Mouse (Mus musculus) cerebellum, postnatal 10 days (tissue): Measurements from ENCODE around the gene Rho.

Source experiments
- DNase-seq, 2 experiments: peaks; one replicate each; pipeline ENCODE4 v3.0.0; 2021; ENCODE audit warnings: mixed read lengths in 2 of 2

Rho gene

DNA sequence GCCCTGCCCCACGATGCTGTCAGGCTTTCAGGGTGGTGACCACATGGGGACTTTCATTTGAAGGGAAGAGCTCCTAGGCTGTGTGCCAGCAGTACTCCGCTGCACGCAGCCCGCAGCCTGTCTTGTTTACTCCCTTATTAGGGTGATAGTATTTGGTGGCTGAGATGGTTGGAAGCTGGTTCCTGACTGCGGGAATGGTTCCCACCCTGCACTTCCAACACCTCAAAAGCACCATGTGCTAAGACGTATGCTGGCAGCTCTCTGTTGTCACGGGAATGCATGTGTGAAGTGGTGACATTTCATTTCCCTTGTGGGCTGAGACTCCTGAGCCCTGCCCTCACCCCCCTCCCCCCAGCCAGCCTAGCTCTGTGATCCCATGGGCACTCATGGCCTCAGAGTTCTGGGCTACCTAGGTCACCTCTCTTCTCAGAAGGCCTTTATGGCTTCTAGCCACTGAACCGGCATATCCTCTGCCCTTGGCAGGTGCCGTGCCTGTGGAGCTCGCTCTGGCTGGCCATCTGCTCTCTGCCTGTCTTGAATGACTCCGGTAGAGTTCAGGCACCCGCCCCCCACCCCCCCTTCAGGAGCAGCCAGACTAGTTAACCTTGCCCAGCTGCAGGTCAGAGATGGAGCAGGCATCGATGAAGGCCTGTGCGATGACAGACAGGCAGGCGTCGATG lies 25.5 kb downstream of the Rho start:
- DNase-seq: peak; percentile 89 to 91

DNA sequence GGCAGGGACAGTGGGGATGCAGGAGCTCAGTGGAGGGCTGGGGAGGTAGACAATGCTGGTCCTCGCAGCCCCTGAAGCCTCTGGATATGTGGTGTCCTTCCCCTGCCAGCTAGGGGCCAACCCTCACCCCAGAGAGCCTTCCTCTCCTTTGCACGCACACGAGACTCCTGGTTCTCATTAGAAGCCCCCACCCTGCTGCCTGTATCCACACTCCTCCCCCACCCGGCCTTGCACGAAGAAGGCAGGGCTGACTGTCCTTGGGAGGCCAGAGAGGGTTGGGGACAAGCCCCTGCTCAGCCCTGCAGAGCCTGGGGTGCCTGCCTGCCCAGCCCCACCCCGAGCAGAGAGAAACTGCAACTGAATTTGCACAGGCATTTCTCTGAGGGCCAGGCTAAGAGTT lies 26.1 kb downstream of the Rho start:
- peak; percentile 50 to 61 for DNase-seq

DNA sequence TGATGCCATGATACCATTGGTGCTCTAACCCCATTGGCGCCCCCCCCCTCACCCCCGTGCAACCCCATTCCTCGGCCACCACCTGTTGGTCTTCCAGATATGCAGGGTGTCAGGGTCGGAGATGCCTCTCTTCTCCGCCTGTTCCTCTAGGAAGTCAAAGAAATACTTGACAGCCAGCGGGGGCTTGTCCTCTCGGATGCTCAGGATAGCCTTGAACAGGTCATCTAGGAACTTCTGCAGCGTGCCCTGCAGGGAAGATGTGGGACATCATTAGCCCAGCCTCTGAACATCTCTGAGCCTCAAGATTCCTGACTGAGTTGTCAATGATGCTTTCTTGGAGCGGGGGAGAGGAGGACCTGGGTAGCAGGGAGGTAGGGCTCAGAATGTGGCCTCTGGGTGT lies 26.9 kb downstream of the Rho start:
- DNase-seq: no peak

DNA sequence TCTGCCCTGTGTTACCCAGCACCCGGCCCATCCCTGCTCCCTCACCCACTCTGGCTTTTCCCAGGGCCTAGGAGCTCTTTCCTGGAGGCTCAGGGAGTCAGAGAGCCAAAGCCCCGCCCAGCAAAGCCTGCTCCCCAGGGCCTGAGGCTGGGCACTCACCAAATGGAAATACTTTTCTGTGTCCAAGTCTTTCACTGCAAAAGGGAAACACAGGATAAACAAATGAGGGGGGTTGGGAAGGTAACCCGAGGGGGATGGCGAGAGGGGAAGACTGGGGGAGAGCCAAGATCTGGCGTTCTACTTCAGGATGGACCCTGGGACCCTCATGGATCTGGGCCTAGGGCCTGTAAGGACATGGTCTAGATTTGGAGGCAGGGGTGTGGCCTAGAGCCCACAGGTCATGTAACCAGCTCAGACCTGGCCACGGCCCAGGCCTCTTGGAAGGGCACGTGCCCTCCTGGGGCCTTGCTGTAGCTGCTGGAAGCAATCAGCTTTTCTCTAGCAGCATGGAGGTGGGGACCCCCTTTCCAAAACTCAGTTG lies 27.7 kb downstream of the Rho start:
- DNase-seq: peak; percentile 76

DNA sequence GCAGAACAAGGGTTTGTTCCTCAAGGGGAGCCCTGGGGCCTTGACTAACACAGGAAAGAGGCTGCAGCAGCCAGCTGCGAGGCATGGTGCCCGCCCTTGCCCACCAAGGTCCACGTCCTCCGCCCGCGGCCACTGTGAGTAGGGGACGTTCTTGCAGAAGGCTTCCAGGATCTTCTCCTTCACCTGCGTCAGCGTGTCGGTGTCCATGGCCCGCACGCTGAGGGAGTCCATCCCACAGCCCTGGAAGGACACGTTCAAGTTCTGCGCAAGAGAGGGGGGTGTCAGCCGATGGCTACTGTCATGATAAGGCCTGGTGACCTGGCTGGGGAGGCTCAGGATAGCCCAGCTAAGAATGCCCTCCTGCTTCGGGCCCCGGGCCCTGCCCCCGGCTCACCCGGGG lies 28.8 kb downstream of the Rho start:
- no peak for DNase-seq

DNA sequence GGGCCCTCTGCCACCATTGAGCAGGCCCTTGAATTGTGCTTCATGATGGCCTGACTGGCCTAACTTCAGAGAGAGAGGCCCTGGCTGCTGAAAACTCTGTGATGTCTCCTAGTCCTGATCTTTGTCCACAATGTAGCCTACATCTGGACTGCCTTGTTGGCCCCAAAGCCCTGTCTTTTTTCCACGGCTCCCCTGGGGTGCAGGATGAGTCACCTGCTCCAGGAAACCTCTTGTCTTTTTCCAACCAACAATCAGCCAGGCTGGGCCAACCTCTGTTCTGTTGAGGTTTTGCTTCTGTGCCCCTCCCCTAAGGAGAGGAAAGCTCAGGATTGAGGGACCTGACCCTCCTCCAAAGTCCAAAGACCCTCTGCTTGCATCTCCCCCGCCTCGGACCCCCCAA lies 30.2 kb downstream of the Rho start:
- DNase-seq: no peak

DNA sequence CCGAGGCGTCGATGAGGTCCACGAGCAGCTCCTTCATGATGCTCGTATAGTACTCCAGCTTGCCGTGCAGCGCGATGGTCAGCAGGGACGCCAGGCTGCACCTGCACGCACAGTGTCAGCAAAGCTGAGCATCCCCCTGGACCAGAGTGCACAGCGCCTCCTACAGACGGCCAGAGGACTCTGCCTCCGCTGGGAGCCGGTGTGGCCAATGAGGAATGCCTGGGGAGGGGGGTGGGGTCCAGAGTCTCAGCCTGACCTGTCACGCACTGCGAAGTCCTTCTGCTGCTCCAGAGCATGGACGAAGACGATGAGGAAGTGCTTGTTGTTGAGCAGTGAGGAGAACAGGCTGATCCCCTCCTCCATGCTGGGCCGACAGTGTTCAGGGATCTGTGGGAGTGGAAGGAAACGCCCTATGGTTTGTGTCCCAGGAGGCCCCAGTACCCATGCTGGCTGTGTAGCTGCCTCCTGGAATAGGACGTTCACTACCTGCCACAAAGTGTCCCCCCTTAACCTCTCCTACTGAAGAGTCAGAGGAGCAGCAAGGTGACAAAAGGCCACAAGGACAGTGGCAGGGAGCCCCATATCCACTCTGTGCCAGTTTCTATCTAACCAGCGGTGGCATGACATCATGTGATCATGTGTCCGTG lies 31.0 kb downstream of the Rho start:
- DNase-seq: peak in 1 of 2 experiments; percentile 53

DNA sequence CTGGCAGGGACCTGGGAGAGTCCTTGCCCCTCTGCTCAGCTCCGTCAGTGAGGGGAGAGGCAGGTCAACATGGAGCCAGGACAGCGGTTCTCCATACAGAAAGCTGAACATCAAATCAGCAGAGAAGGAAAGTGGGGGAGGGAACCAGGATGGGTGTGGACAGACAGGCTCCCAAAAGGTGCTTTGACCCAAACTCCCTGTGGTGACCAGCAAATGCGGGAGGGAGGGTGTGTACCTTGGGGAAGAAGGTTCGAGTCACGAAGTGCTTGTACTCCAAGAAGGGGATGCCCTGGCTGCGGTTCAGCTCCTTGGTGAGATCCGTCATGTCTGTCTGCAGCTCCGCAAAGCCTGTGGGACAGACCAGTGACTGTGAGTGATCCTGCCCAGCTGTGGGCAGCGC lies 32.1 kb downstream of the Rho start:
- peak in 1 of 2 experiments; percentile 39 for DNase-seq

DNA sequence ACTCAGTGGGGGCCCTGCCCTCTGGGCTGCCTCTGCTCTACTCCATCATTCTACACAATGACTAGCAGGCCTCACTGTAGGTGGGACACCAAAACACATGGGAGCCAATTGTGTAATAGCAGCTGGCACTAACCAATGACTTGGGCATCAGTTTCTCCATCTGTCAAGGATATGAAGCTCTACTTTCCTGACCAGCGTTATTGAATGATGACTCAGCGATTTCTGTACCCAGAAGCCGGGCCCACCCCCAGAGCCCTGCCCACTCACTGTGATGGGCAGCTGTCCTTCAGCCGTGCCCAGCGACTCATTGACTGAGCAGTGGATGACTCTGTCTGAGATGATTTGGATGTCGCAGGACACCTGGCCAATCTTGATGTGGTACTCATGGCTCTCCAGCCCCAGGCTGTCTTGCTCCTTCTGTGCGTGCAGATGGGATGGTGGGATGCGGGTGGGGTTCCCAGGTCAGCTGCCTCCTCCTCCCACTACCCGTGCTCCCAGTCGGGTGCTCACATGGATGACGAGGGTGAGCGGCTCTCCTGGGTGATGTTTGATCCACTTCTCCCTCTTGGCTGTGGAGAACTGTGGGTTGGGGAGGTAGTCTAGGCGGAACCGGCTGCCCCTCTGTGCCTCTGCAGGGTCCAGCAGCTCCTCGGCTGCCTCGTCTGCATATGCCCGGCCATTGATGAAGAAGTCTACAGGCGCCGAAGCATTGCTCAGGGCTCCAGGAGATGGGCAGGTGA lies 34.8 kb downstream of the Rho start:
- DNase-seq: peak in 1 of 2 experiments; percentile 45

DNA sequence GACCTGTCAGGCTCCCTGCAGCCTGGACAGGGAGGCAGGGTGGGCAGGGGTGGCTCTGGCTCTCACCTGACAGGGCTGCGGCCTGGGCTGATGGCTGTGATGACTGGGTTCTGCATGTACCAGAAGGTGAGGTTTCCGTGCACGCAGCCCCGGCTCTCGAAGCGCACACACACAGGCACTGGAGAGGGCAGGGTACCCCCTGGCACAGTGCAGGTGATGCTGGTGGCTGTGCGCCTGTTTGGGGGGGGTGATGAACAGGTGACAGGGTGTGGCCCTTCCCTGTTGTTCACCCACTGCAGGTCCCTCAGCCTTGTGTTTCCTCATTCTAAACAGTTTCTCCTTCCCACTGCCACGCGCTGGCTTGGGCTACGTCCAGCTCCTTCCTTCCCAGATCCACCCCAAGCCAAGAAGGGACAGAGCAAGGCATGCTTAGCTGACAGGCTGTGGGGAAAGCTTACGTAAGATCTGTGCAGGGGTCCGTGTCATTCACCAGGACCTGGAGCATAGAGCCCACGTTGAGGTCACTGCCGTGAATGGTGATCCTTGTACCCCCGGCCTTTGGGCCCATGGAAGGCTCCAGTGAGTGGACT lies 35.8 kb downstream of the Rho start:
- peak; percentile 79 to 80 for DNase-seq

DNA sequence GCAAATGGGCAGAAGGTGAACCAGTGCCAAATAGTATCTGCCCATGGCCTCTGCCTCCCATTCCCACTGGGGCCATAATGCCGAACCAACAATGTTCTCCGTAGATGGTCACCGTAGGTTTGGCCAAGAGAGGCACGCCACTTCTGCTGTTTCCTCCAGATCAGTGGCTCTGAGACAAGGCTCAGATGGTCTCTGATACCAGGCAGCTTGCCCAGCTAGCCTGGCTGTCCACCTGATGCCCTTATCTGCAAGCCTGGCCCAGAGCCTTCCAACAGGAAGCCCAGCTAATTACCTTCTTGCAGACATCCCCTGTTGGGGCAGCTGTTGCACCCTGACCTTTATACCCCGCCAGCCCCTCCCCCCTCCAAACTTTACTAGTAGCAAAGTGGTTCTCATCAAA lies 36.5 kb downstream of the Rho start:
- peak; percentile 90 to 92 for DNase-seq

DNA sequence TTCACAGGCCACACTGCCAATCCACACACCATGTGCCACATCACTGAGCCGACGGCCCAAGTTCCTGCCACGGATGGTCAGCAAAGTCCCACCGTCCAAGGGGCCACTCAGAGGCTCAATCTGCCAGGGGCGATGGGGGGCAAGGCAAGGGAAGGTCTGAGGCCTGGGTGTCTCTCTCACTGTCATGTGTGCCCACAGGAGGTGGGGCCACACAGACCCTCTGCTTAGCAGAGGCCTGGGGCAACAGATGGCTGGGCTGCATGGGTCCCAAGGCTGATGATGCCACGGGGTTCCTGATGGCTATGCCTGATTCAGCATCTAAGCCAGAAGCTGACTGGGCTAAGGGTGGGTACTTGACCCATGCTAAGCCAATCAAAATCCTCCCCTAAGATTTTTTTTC lies 37.2 kb downstream of the Rho start:
- peak; percentile 68 to 80 for DNase-seq

DNA sequence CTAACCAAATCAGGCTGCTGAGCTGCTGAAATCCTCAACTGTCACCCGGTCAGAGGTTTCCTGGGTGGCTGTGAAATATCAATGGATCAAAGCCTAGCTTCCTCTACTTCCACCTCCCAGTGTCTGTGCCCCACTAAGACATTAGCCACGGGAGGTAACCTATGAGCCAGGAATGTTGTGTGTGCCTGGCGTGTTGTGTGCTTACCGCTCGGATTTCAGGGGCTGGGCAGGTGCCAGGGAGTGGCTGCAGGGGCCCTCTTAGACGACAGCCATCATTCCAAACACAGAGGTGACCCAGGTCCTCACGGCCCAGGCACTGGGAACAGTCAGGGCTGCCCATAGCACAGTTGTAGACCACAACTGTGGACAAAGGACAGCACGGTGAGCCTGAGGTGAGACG lies 37.6 kb downstream of the Rho start:
- DNase-seq: peak; percentile 68 to 74

DNA sequence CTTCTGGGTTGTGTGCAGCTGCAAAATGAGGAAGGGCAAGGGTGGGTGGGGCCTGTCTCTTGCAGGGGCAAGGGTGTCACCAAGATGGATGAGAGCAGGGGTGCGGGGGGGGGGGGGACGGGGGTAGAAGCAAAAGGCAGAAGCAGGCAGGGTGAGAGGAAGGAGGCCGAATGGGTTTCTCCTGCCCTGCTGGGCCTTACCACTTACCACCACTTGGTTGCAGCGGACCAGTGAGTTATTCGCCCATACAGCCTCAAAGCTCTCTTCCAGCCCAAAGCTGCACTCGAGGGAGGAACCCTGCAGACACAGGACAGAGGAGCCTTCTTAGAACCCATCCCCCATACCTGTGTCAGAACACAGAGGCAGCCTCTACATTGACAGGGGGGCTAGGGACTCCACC lies 38.4 kb downstream of the Rho start:
- no peak for DNase-seq

DNA sequence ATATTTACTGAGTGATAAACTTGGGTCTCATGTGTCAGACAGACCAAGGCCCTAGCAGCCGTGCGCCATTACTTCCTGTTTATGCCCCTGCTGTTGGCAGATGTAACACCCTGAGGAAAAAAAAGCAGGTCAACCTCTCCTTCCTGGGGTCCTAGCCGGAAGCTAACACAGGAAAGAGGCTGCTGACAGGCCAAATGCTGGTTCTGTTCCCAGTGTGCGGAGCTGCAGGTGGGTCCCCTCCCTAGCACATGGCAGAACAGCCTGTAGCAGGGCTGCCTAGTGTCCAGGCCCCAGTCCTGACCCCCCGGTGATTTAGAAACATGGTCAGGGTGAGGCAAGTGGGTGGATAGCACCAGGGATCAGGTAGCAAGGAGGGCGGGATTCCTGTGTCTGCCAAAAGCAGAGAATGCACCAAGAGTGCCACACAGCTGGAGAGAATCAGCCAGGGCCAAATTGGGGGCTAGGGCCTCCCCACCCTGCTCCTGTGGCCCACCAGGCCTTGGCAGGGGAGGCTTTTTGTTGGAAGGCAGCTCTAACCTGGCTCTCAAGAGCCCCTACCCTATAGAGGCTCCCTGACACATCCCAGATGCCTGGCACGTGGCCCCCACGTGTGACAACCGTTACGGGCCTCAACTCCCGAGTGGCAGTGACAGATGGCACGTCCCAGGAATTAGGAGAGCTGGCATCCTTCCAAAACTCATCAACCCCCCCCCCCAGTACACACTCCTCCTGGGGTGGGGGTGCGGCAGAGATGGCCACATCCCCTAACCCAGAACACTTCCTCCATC lies 39.9 kb downstream of the Rho start:
- DNase-seq: peak; percentile 61 to 63

DNA sequence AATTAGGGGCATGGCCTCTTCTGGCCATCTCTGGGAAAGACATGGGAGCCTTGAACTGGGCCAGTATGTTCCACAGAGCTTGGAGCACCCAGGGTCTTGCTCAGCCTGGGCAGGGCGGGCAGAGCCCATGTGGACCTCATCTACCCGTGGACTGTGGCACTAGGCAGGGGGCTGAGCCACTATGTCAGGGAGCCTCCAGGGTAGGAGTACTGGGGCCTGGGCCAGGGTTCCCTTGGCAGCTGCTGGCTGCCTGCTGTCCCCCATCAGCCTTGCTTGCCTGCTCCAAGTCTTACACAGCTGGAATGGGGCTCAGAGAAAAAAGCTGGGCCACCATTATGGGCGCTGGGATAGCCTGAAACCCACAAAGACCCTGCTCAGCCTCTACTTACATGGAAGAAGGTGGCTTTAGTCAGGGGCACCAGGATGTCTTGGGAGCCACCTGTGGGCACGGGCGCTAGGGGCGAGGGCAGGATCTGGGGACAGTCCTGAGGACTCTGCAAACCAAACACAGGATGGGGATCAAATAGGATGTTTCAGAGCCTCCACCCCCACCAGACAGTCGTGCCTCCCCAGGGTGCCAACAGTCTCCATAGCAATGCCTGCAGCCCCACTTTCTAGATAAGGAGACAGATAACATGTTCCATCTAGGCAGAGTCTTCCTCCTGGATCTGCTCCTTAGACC lies 40.7 kb downstream of the Rho start:
- DNase-seq: peak in 1 of 2 experiments; percentile 56

DNA sequence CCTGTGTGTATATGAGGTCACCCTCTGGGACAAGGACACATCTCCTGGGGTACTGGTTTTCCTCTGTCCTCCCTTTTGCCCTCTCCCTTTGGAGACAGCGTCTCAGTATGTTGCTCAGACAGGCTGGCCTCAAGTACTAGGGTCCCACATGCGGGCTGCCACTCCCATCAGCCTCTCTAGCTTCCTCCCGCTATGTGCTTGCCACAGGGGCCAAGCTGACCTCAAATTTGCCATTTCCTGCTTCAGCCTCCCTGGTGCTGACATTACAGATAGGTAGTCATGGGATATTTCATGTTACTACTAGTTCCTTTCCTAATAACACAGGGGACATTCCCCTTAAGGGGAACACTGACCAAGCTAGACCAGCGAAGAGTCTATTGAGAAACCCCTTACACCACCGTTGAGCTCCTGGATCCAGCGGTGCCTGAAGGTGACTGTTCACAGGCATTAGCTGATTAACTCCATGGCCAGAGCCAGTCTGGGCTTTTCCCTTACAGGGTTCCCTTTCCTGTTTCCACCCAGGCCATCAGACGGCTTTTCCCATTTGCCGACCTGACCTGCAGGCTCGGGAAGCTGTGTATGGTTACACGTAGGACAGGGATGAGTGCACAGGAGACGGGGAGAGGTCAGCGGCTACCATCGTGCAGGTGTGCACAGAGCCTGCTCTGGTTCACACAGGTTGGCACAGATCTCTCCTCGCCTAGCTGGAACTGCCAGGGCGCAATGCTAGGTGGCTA lies 41.8 kb downstream of the Rho start:
- DNase-seq: no peak

DNA sequence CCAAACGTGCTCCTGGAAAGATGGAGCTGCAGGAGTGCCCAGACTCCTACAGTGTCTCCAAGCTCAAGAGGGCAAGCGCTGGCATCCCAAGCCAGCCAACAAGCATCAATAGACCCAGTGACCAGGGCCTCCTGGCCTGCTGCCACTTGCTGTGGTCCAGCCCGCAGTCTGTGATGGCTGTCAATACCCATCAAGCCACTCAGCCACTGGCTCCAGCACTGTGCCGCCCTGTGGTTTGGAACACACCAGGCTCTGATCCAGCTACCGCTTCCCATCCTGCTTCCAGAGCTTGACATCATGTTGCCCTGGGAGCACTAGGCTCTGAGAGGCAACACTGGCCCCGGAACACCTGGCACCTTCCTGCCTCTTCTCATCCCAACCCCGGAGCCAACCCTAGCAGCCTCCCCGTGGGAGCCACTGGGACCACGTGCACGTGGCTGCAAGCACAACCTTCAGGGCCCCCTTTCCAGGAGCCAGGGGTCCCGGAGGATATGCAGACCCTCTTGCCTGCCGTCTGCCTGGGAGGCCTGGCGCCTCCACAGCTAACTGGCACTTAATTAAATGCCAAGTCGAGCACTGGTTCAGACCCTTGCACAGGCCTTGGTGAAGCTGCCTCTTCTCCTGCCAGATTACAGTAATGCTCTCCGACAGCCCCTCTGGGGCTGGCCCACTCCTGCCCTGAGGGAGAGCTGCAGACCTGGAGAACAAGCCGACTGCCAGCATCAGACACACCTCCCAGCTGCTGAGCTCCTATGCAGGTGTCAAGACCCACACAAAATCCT lies 42.5 kb downstream of the Rho start:
- peak; percentile 74 to 80 for DNase-seq

DNA sequence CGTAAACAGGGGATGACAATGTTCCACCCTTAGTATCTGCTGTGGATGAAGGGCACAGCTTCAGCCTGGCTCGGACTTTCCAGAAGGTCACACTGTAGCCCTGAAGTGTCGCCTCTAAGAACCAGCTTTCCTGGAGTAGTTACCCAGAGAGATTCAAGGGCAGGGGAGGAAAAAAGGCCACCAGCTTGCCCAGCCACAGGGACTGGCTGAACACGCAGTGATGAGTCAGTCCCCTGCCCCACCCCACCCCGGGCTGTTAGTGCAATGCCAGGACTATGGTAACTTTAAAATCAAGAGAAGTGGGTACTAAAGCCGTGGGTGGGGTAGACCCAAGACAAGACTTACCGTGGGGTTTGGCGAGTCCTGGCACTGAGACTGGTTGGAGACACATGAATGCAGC lies 44.1 kb downstream of the Rho start:
- no peak for DNase-seq

DNA sequence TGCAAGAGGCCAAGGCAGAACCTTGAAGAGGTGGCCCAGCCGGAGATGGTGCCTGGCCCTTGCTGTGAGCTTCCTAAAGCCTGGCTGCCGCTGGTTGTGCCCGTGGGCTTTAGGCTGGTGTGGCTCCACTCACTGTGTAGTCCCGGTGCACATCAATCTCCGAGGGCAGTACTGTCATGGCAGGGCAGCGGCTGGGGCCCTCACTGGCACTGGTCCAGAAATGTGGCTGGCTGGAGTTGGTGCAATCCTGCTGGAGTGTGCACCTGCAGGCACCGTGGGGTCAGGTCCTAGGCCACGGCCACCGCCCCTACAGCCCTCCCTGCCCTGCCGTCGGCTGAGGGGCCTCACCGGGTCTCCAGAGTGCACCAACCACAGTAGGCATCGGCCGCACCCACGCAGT lies 46.3 kb downstream of the Rho start:
- peak in 1 of 2 experiments; percentile 39 for DNase-seq
